In genomic region chr16:59569837-59570236, GRCm38 (mm10) we compare ENCODE assay signal across 1 mouse cellular context.
TF ChIP-seq lines count a peak whose summit lies in the region.

No protein-coding gene starts in this region.

TF ChIP-seq in CH12.LX, 34 proteins besides CTCF, POLR2A, EP300 and RAD21 (continued from another document):
- TF ChIP-seq JUND (conservative IDR thresholded peaks at IDR 0.05; ENCODE audit: low read depth, low read length) (no peak), UBTF (IDR thresholded peaks at IDR 0.05; ENCODE audit: low read depth, low read length) (no peak), E2F4 (IDR thresholded peaks at IDR 0.05; ENCODE audit: insufficient replicate concordance, low read depth, low read length) (no peak), MYC (IDR thresholded peaks at IDR 0.05; ENCODE audit: low read depth, low read length) (no peak), MXI1 (IDR thresholded peaks at IDR 0.05; ENCODE audit: low read depth, low read length) (peak; percentile 51; the same call in 1 of the 2 replicates), TBP (conservative IDR thresholded peaks at IDR 0.05; ENCODE audit: low read depth, low read length) (no peak), NELFE (IDR thresholded peaks at IDR 0.05; ENCODE audit: low read depth, low read length) (0 out of 2 replicates have a peak, but pooled peaks have one; percentile 18), ETS1 (conservative IDR thresholded peaks at IDR 0.05; ENCODE audit: low read depth, low read length) (no peak; the same call in 1 of the 2 replicates), NRF1 (IDR thresholded peaks at IDR 0.05; ENCODE audit: low read depth, low read length) (no peak; the same call in 1 of the 2 replicates), KAT2A (IDR thresholded peaks at IDR 0.05; ENCODE audit: insufficient replicate concordance, low read length) (no peak), IRF4 (IDR thresholded peaks at IDR 0.05; ENCODE audit: low read depth, low read length) (no peak), ZNF384 (IDR thresholded peaks at IDR 0.05; ENCODE audit: low read depth, low read length) (no peak), ZKSCAN1 (IDR thresholded peaks at IDR 0.05; ENCODE audit: borderline replicate concordance, low read depth, low read length) (no peak), MEF2A (IDR thresholded peaks at IDR 0.05; ENCODE audit: borderline replicate concordance, low read depth, low read length) (no peak), ZMIZ1 (IDR thresholded peaks at IDR 0.05; ENCODE audit: low read depth, low read length) (no peak), GABPA (IDR thresholded peaks at IDR 0.05; ENCODE audit: insufficient replicate concordance, low read depth, low read length) (no peak), ZC3H11A (IDR thresholded peaks at IDR 0.05; ENCODE audit: low read depth, low read length) (no peak), SIN3A (IDR thresholded peaks at IDR 0.05; ENCODE audit: low read length) (0 out of 2 replicates have a peak, but pooled peaks have one; percentile 58), MAZ (IDR thresholded peaks at IDR 0.05; ENCODE audit: low read depth, low read length) (no peak), TCF12 (IDR thresholded peaks at IDR 0.05; ENCODE audit: low read depth, low read length) (no peak), CHD1 (IDR thresholded peaks at IDR 0.05; ENCODE audit: low read depth, low read length) (no peak)
